Mouse (Mus musculus) ovary, adult 18-20 months (tissue): ENCODE results near the gene Gm6096.

Experiments
- DNase-seq: peaks from one replicate; pipeline ENCODE4 v3.0.0; 2022; ENCODE audit warnings: low spot score, mixed read lengths

The Gm6096 gene

GRCm38 (mm10) chr7:34235602-34236001 is 15.2 kb upstream of the Gm6096 start:
- DNase-seq = no peak

- no peak for DNase-seq
Observed at GRCm38 (mm10) chr7:34238086-34238485, 12.8 kb upstream of the Gm6096 start.

GRCm38 (mm10) chr7:34242176-34242575 is 8.7 kb upstream of the Gm6096 start:
- DNase-seq = no peak

DNA sequence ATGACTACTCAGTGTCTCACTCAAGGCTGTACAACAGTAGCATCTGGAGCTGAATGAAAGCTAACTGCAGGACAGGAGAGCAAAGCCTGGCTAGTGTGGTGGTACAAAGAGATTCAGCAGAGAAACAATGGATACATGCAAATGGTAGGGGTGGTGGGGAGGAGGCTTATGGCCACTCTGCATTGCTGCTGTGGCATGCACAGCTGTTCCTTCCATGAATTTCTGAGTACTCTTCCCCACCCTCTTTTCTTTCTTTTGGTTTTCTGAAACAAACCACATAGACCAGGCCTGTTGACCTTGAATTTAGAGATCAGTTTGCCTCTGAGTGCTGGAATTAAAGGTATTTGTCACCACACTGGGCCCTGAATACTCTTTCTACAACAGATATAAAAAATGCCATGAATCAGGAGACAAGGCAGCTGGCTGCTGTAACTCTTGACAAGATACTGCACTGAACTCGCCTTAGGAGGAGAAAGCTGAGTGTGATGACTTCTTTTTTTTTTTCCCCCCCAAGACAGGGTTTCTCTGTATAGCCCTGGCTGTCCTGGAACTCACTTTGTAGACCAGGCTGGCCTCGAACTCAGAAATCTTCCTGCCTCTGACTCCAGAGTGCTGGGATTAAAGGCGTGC is 3.9 kb upstream of the Gm6096 start:
- no peak for DNase-seq

DNA sequence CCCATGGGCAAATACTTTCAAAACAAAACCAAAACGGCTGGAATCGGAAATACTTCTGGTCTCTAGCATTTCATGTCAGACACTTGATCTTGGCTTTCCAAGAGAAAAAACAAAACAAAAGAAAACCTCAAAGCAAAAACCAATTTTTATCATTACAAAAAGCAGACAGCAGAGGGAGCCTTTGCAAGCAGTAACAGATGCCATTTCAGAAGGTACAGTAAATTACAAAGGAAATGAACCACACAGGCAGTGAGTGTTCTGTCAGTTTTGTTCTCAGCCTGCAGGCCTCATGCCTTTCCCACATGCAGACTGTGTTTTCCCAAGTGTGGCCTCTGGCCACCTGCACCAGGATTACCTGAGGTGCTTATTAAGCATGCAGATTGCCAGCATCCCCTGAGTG is 1.2 kb downstream of the Gm6096 start:
- DNase-seq = no peak

- no peak for DNase-seq
Observed at GRCm38 (mm10) chr7:34255137-34255536, 4.3 kb downstream of the Gm6096 start.

GRCm38 (mm10) chr7:34255916-34256315 is 5.1 kb downstream of the Gm6096 start:
- DNase-seq = no peak

DNA sequence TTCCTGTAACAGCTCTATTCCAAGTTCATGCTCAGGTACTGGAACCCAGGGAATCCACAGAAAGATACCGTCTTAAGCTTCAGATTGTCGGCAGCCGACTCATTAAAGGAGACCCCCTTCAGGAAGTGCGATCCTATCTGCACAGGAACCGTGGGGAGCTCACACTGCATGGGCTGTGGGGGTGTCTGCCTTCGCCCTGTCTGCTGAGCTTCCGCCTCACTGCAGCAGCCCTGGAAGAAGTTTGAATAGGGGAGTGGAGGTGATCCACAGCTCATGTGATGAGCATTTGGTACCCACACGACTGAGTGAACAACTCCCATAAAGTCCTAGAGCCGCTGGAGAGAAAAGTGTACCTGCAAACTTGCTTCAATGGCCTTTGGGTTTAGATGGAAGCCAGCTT is 6.4 kb downstream of the Gm6096 start:
- DNase-seq = no peak

DNA sequence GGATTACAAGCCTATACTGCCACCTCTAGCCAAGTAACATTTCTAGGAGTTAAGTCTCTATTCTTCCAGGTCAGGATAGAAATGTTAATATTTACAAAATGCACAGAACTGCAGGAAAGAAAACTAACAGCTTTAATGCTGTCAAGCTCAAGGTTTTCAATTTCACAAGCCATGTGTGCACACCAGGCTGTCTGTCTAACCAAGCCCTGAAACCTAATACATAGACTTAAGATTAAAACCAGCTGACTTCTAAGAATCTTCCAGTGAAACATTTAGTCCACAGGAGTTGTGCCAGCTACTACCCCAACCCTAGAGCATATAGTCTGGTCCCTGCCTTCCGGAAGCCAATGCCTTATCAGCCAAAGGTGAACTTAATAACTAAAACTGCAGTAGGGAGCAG is 7.6 kb downstream of the Gm6096 start:
- DNase-seq = no peak

DNA sequence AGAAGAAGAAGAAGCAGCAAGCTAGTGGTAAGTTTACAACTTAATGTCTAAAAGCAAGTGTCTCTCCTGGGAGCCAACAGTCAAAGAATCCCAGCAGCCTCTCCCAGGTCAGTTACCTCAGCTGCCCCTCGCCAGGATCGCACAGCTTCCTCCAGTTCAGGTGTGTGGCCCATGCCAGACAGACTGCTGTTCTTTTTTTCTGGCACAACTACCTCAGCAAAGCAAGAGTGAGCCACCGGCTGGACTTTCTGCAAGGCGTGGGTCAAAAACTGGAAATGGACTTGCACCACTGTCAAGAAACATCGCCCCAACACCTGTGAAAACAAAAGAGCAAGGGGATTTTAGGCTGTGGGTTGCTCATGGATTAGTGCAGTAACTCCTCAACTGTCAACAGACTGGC is 12.6 kb downstream of the Gm6096 start:
- no peak for DNase-seq

DNA sequence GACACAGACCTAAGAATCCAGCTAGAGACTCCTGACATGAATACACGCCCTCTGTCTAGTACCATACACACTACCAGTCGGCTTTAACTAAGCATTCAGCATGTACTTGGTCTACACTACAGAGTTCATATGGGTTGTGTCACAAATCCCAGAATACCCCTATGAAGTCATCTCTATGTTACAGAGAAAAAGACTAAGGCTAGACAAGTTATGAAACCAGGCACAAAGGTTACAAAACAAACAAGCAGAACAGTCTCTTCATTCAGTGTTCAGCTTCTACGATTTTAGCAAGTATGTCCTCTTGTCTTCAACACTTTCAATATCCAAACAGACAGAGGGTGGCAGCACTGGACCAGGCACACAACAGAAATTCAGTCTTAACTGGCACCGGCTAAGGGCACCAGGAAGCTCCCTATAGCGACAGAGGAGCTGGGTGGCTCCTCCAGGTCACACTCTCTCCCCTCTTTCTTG is 15.1 kb downstream of the Gm6096 start:
- DNase-seq = peak; percentile 35

GRCm38 (mm10) chr7:34266421-34266820 is 15.6 kb downstream of the Gm6096 start:
- no peak for DNase-seq

- no peak for DNase-seq
Observed at GRCm38 (mm10) chr7:34268463-34268862, 17.6 kb downstream of the Gm6096 start.

GRCm38 (mm10) chr7:34272465-34272864 is 21.6 kb downstream of the Gm6096 start:
- no peak for DNase-seq

DNA sequence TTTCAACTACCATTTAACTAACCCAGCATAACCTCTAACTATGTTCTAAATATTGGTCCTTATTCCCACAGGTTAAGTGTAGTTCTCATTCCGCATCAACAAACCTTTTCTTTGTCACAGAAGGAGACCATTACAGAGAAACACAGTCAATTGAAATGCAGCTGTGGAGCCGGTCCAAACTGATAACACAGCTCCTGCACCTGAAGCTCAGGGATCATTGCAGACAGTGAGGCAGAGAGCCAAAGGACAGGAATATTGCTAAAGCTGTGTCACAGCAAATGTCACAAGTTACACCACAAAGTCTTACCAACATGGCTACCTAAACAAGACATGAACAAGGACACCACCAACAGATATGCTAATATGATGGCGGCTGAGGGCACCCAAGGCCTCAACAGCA is 25.2 kb downstream of the Gm6096 start:
- DNase-seq = no peak

DNA sequence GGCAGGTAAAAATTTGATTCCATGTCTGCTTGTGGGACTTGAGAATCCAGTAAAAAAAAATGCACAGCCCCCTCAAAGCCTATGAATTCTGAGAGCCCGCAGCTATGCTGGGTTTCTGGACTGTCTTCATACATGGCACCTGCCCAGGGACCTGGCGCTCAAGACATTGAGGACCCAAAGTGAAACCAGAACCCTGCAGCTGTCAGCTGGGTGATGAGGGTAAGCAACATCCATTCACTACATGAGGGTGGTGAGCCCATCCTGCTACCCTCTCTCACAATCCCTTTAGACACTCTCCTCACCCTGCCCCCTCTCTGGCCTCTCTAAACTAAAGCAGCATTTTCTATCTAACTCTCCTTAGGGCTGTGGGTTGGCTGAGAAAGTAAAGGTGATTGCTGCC is 26.8 kb downstream of the Gm6096 start:
- DNase-seq = no peak

- no peak for DNase-seq
Observed at GRCm38 (mm10) chr7:34290450-34291151, 39.8 kb downstream of the Gm6096 start.

- DNase-seq = no peak
Observed at GRCm38 (mm10) chr7:34291265-34291664, 40.4 kb downstream of the Gm6096 start.

DNA sequence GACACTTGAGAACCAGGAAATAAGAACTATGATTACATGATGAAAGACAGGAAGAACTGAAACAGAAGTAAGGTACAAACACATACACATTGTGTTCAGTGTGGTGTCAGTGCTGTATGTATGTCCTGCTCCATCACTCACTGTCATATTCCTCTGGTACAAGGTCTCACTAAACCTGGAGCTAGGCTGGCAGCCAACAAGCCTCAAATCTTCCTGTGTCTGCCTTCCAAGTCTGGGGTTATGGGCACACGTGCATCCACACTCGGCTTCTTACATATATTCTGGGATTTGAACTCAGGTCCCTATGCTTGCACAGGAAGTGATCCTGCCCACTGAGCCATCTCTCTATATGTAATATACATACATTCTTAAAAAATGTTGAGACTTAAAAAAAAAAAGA is 41.8 kb downstream of the Gm6096 start:
- DNase-seq = no peak

- DNase-seq = no peak
Observed at GRCm38 (mm10) chr7:34296124-34296523, 45.3 kb downstream of the Gm6096 start.

- DNase-seq = no peak
Observed at GRCm38 (mm10) chr7:34298818-34299217, 48.0 kb downstream of the Gm6096 start.
